Mouse (Mus musculus) intestine, embryonic 15.5 days (tissue): ENCODE measurements around the gene Gm20773. TPM values are rescaled to one million over a fixed set of nuclear protein-coding genes. Genes with fewer than 3 reads are reported as not detected.
"Not testable (repeated sequence)": the region's sequence is repeated elsewhere in the genome, so short reads cannot be mapped to it uniquely, and the experiment has no call there.

ENCODE experiments used
- ATAC-seq: fragments of 200-750 bp; cut with Nextera tagmentation; 2 replicates; pipeline ENCODE4 v1.8.0; 2017; ENCODE audit warnings: moderate TSS enrichment, moderate library complexity
- H3K27ac ChIP-seq: fragments of 300-500 bp; sonication (generic); 2 replicates; pipeline ENCODE4 v1.5.1; 2015; ENCODE audit warnings: mild to moderate bottlenecking, inconsistent platforms
- H3K27me3 ChIP-seq: fragments of 300-500 bp; sonication (generic); replicated peaks from 2 replicates; pipeline ENCODE4 v1.6.1; 2015; ENCODE audit warnings: inconsistent platforms
- H3K36me3 ChIP-seq: fragments of 300-500 bp; sonication (generic); 2 replicates; pipeline ENCODE4 v1.6.1; 2015; ENCODE audit warnings: inconsistent platforms
- H3K4me1 ChIP-seq: fragments of 300-500 bp; sonication (generic); replicated peaks from 2 replicates; pipeline ENCODE4 v1.6.1; 2015; ENCODE audit warnings: inconsistent platforms
- H3K4me2 ChIP-seq: fragments of 300-500 bp; sonication (generic); replicated peaks from 2 replicates; pipeline ENCODE4 v1.6.1; 2015; ENCODE audit warnings: mild to moderate bottlenecking, inconsistent platforms
- H3K4me3 ChIP-seq: fragments of 300-500 bp; sonication (generic); replicated peaks from 2 replicates; pipeline ENCODE4 v1.5.1; 2015; ENCODE audit warnings: inconsistent platforms
- H3K9ac ChIP-seq: fragments of 300-500 bp; sonication (generic); 2 replicates; pipeline ENCODE4 v1.6.1; 2015; ENCODE audit warnings: inconsistent platforms
- H3K9me3 ChIP-seq: fragments of 300-500 bp; sonication (generic); 2 replicates; pipeline ENCODE4 v1.6.1; 2016; ENCODE audit warnings: inconsistent platforms
- WGBS: fragments of 180-500 bp; shearing (Covaris S2); methylation state at CpG from one replicate; pipeline ENCODE4 v1.1.7; 2015; 5-methylcytosine and 5-hydroxymethylcytosine counted together
- polyA plus RNA-seq: library from polyadenylated mRNA; unstranded; fragments of >200 nt; fragmentation: Nextera tagmentation; extraction: Ambion mirVana; gene quantifications from 2 replicates; pipeline ENCODE4 v1.2.1, GENCODE M21; 2015

The Gm20773 gene
- not detected in 2 replicates for polyA plus RNA-seq

- ATAC-seq, H3K9ac ChIP-seq: not testable (repeated sequence)
Measured at GRCm38 (mm10) chrY:13493726-13494125, at the start of gene Gm20773. TSS of gene Gm20773 (plus strand) at chrY:13494026.

DNA sequence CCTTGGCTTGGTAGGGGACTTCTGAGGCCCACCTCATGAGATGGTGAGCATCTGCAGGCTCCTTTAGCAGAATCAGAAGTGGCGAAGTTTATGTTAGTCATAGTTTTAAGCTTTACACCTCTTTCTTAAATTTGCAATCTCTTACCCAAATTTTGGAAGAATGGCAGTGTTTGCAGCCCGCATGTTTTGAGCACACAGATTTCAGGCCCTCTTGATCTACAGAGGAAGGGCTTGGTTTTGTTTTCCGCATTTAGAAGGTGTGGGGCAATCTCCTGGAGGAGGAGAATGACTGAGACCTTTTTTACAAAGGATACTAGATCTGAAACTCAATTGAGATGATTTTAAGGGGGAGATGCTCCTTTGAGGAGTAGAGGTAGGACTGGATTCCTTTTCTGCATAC, 28.3 kb upstream of the Gm20773 start, which contains the start of gene Gm21866:
TSS of gene Gm21866 (minus strand) at position 101 of the 400 bp plus-strand sequence.
- ATAC-seq, H3K36me3 ChIP-seq, H3K9ac ChIP-seq, H3K4me2 ChIP-seq, H3K27ac ChIP-seq, H3K27me3 ChIP-seq, H3K9me3 ChIP-seq, H3K4me1 ChIP-seq, H3K4me3 ChIP-seq: not testable (repeated sequence)
- 86% methylated on average over 1 of the region's 3 CpGs for WGBS

More at GRCm38 (mm10) chrY:13493726-13494125, at the start of gene Gm20773:
- H3K9me3 ChIP-seq, H3K27me3 ChIP-seq, H3K36me3 ChIP-seq, H3K4me2 ChIP-seq, H3K27ac ChIP-seq, H3K4me1 ChIP-seq, H3K4me3 ChIP-seq: not testable (repeated sequence)
- no CpG with 5 or more reads among the region's 1 CpGs for WGBS

Other genes starting within 250 kb of the Gm20773 start
- not detected in 2 replicates for gene Gm21440, start 241.6 kb upstream of the Gm20773 start, polyA plus RNA-seq
- not detected in 2 replicates for gene Gm21454, start 241.6 kb upstream of the Gm20773 start, polyA plus RNA-seq
- not detected in 2 replicates for gene Gm21725, start 145.0 kb upstream of the Gm20773 start, polyA plus RNA-seq
- gene Gm21866, start 28.4 kb upstream of the Gm20773 start, polyA plus RNA-seq, result not detected in 2 replicates